8 mouse cellular contexts compared by ENCODE assay signal in genomic region chr19:46533066-46533465, GRCm38 (mm10). TPM values are rescaled to one million over a fixed set of nuclear protein-coding genes. Genes with fewer than 3 reads are reported as not detected.
DNase-seq lines count a peak whose midpoint lies in the region; ATAC-seq and TF ChIP-seq lines count a peak whose summit lies in the region.
"Had no signal": no experiment of that assay in that cellular context is flagged by ENCODE, and none has a peak within 500 bp of the region (broad histone marks: within the 10 kb centered on the region; RNA-seq: fewer than 3 reads in every experiment).

No protein-coding gene starts in this region.

- peak overlapping the region; percentile 3; the same call in 1 of the 2 replicates for H3K9ac ChIP-seq in liver, embryonic 11.5 days (ENCODE audit: low read depth, low read length)
- no peak overlapping the region; the same call in 1 of the 2 replicates for H3K9ac ChIP-seq in liver, postnatal 0 days (replicated peaks)
- no peak overlapping the region for H3K9ac ChIP-seq in forebrain, embryonic 12.5 days
- H3K9ac ChIP-seq in hindbrain, postnatal 0 days (replicated peaks; ENCODE audit: low read length) = 0 out of 2 replicates have a peak overlapping the region, but pooled peaks have one; percentile 17
- no peak overlapping the region for H3K9ac ChIP-seq in neural tube, embryonic 14.5 days (replicated peaks; ENCODE audit: low read depth, low read length)

- peaks cover 61% of the 10 kb centered on the region for H3K4me1 ChIP-seq in liver, embryonic 11.5 days (replicated peaks; ENCODE audit: control insufficient read depth, insufficient read depth, low read length)
- H3K4me1 ChIP-seq in liver, postnatal 0 days (ENCODE audit: insufficient read depth) = peaks cover 46% of the 10 kb centered on the region
- peaks cover 67% of the 10 kb centered on the region for H3K4me1 ChIP-seq in forebrain, embryonic 12.5 days
- peaks cover 47% of the 10 kb centered on the region for H3K4me1 ChIP-seq in hindbrain, postnatal 0 days (ENCODE audit: insufficient read depth, low read length)
- H3K4me1 ChIP-seq in neural tube, embryonic 14.5 days (ENCODE audit: control insufficient read depth, insufficient read depth, low read length) = peaks cover 56% of the 10 kb centered on the region

- TF ChIP-seq CTCF in liver, postnatal 0 days (IDR thresholded peaks at IDR 0.05; ENCODE audit: low read depth) = no peak
- TF ChIP-seq CTCF in hindbrain, postnatal 0 days (IDR thresholded peaks at IDR 0.05; ENCODE audit: low read depth) = no peak

- no peak for DNase-seq in liver, embryonic 11.5 days (ENCODE audit: low spot score)
- no peak for DNase-seq in liver, postnatal 0 days
- DNase-seq in hindbrain, postnatal 0 days (ENCODE audit: low spot score) = no peak
- no peak for DNase-seq in yolk sac, embryonic 10.5 days (ENCODE audit: low spot score)

- no peaks in the 10 kb centered on the region for H3K27me3 ChIP-seq in liver, embryonic 11.5 days (replicated peaks; ENCODE audit: control insufficient read depth, insufficient read depth, low read length)
- no peaks in the 10 kb centered on the region for H3K27me3 ChIP-seq in liver, postnatal 0 days (ENCODE audit: insufficient read depth, low read length)
- no peaks in the 10 kb centered on the region for H3K27me3 ChIP-seq in forebrain, embryonic 12.5 days
- no peaks in the 10 kb centered on the region for H3K27me3 ChIP-seq in hindbrain, postnatal 0 days (ENCODE audit: insufficient read depth, low read length)
- no peaks in the 10 kb centered on the region for H3K27me3 ChIP-seq in neural tube, embryonic 14.5 days (ENCODE audit: control insufficient read depth, insufficient read depth, low read length)

- 57% methylated on average over 4 of the region's 4 CpGs for WGBS in liver, embryonic 11.5 days
- 61% methylated on average over 4 of the region's 4 CpGs for WGBS in liver, postnatal 0 days (ENCODE audit: insufficient replicate concordance)
- 51% methylated on average over 4 of the region's 4 CpGs for WGBS in forebrain, embryonic 12.5 days
- WGBS in hindbrain, postnatal 0 days = 67% methylated on average over 4 of the region's 4 CpGs
- WGBS in neural tube, embryonic 14.5 days = 37% methylated on average over 4 of the region's 4 CpGs

- H3K4me2 ChIP-seq in liver, embryonic 11.5 days = no peak overlapping the region
- H3K4me2 ChIP-seq in liver, postnatal 0 days (ENCODE audit: low read depth, low read length) = no peak overlapping the region
- no peak overlapping the region for H3K4me2 ChIP-seq in forebrain, embryonic 12.5 days
- no peak overlapping the region for H3K4me2 ChIP-seq in hindbrain, postnatal 0 days (ENCODE audit: low read depth, low read length)
- no peak overlapping the region for H3K4me2 ChIP-seq in neural tube, embryonic 14.5 days (ENCODE audit: low read depth, low read length)

- no peak for ATAC-seq in liver, embryonic 11.5 days (replicated peaks; ENCODE audit: low FRiP score)
- no peak for ATAC-seq in liver, postnatal 0 days
- ATAC-seq in forebrain, embryonic 12.5 days (ENCODE audit: low FRiP score) = no peak
- ATAC-seq in hindbrain, postnatal 0 days = no peak
- ATAC-seq in neural tube, embryonic 14.5 days (ENCODE audit: low read depth) = no peak
- no peak for ATAC-seq in erythroid progenitor cell, adult 5-6 weeks (replicated peaks; ENCODE audit: low FRiP score, poor library complexity, severe bottlenecking)

- H3K4me3 ChIP-seq in liver, embryonic 11.5 days (ENCODE audit: low read depth, low read length) = no peak overlapping the region
- no peak overlapping the region for H3K4me3 ChIP-seq in liver, postnatal 0 days (ENCODE audit: low read depth, low read length)
- H3K4me3 ChIP-seq in forebrain, embryonic 12.5 days (replicated peaks) = no peak overlapping the region
- no peak overlapping the region for H3K4me3 ChIP-seq in hindbrain, postnatal 0 days (ENCODE audit: low read length)
- no peak overlapping the region for H3K4me3 ChIP-seq in neural tube, embryonic 14.5 days (ENCODE audit: low read depth, low read length)
- H3K4me3 ChIP-seq: left cerebral cortex, adult 2 months had no signal

- H3K27ac ChIP-seq in liver, embryonic 11.5 days (ENCODE audit: low read depth, low read length) = no peak overlapping the region
- H3K27ac ChIP-seq in liver, postnatal 0 days (ENCODE audit: low read depth) = no peak overlapping the region
- H3K27ac ChIP-seq in forebrain, embryonic 12.5 days = peak overlapping the region; percentile 25; the same call in 1 of the 2 replicates
- H3K27ac ChIP-seq in hindbrain, postnatal 0 days = peak overlapping the region; percentile 84; the same call in 1 of the 2 replicates
- peak overlapping the region; percentile 44; the same call in 1 of the 2 replicates for H3K27ac ChIP-seq in neural tube, embryonic 14.5 days (ENCODE audit: low read depth, low read length)
- H3K27ac ChIP-seq: left cerebral cortex, adult 2 months had no signal

- no peak for TF ChIP-seq EP300 in liver, postnatal 0 days (IDR thresholded peaks at IDR 0.05; ENCODE audit: low read depth)

- H3K9me3 ChIP-seq in liver, embryonic 11.5 days (ENCODE audit: control insufficient read depth, low read length) = no peaks in the 10 kb centered on the region
- H3K9me3 ChIP-seq in liver, postnatal 0 days (ENCODE audit: low read length) = no peaks in the 10 kb centered on the region
- no peaks in the 10 kb centered on the region for H3K9me3 ChIP-seq in forebrain, embryonic 12.5 days
- H3K9me3 ChIP-seq in hindbrain, postnatal 0 days (ENCODE audit: low read length) = no peaks in the 10 kb centered on the region
- H3K9me3 ChIP-seq in neural tube, embryonic 14.5 days (ENCODE audit: control insufficient read depth, low read length) = no peaks in the 10 kb centered on the region

- H3K36me3 ChIP-seq in liver, embryonic 11.5 days (ENCODE audit: control insufficient read depth, insufficient read depth, low read length) = no peaks in the 10 kb centered on the region
- H3K36me3 ChIP-seq in liver, postnatal 0 days (replicated peaks; ENCODE audit: insufficient read depth, low read length) = no peaks in the 10 kb centered on the region
- peaks cover 9% of the 10 kb centered on the region; the same call in 1 of the 2 replicates for H3K36me3 ChIP-seq in forebrain, embryonic 12.5 days (replicated peaks)
- H3K36me3 ChIP-seq in hindbrain, postnatal 0 days (ENCODE audit: insufficient read depth, low read length) = no peaks in the 10 kb centered on the region
- no peaks in the 10 kb centered on the region for H3K36me3 ChIP-seq in neural tube, embryonic 14.5 days (ENCODE audit: control insufficient read depth, insufficient read depth, low read length)

RNA-seq across cellular contexts. Expression of gene Trim8, which starts 31.6 kb away (rescaled TPM):
- polyA plus RNA-seq in liver, embryonic 11.5 days (2014; fragmentation: Nextera tagmentation; extraction: Ambion mirVana) = 22.9 and 24.1 TPM in 2 replicates
- polyA plus RNA-seq in liver, postnatal 0 days (2015; fragmentation: Nextera tagmentation; extraction: Ambion mirVana) = 7.9 and 9.8 TPM in 2 replicates
- 33.9 and 35.1 TPM in 2 replicates for polyA plus RNA-seq in forebrain, embryonic 12.5 days (2016; fragmentation: Nextera tagmentation; extraction: Ambion mirVana)
- total RNA-seq in hindbrain, postnatal 0 days (2014; rRNA removed) = 108 and 115 TPM in 2 replicates
- 28.8 and 29.7 TPM in 2 replicates for polyA plus RNA-seq in hindbrain, postnatal 0 days (2015; fragmentation: Nextera tagmentation; extraction: Ambion mirVana)
- polyA plus RNA-seq in neural tube, embryonic 14.5 days (2014; fragmentation: Nextera tagmentation; extraction: Ambion mirVana) = 32.2 and 37.5 TPM in 2 replicates
- total RNA-seq in erythroid progenitor cell, adult 5-6 weeks (2015; ENCODE audit: low replicate concordance) = 4.2 and 9.4 TPM in 2 replicates
- 5.5 and 7.7 TPM in 2 replicates for total RNA-seq in erythroid progenitor cell, adult 5-6 weeks (2017; ENCODE audit: low replicate concordance)

RNA-seq across cellular contexts. Expression of gene Arl3, which starts 39.9 kb away (rescaled TPM):
- 42.6 and 50.5 TPM in 2 replicates for polyA plus RNA-seq in liver, embryonic 11.5 days (2014; fragmentation: Nextera tagmentation; extraction: Ambion mirVana)
- 17.0 and 17.1 TPM in 2 replicates for polyA plus RNA-seq in liver, postnatal 0 days (2015; fragmentation: Nextera tagmentation; extraction: Ambion mirVana)
- polyA plus RNA-seq in forebrain, embryonic 12.5 days (2016; fragmentation: Nextera tagmentation; extraction: Ambion mirVana) = 216 and 224 TPM in 2 replicates
- total RNA-seq in hindbrain, postnatal 0 days (2014; rRNA removed) = 66.2 and 71.1 TPM in 2 replicates
- 220 and 224 TPM in 2 replicates for polyA plus RNA-seq in hindbrain, postnatal 0 days (2015; fragmentation: Nextera tagmentation; extraction: Ambion mirVana)
- polyA plus RNA-seq in neural tube, embryonic 14.5 days (2014; fragmentation: Nextera tagmentation; extraction: Ambion mirVana) = 134 and 160 TPM in 2 replicates
- total RNA-seq in erythroid progenitor cell, adult 5-6 weeks (2015; ENCODE audit: low replicate concordance) = 4.6 and 15.1 TPM in 2 replicates
- total RNA-seq in erythroid progenitor cell, adult 5-6 weeks (2017; ENCODE audit: low replicate concordance) = 6.7 and 24.4 TPM in 2 replicates

RNA-seq across cellular contexts. Expression of gene Sfxn2, which starts 40.1 kb away (rescaled TPM):
- 24.7 and 26.2 TPM in 2 replicates for polyA plus RNA-seq in liver, embryonic 11.5 days (2014; fragmentation: Nextera tagmentation; extraction: Ambion mirVana)
- 63.0 and 63.4 TPM in 2 replicates for polyA plus RNA-seq in liver, postnatal 0 days (2015; fragmentation: Nextera tagmentation; extraction: Ambion mirVana)
- polyA plus RNA-seq in forebrain, embryonic 12.5 days (2016; fragmentation: Nextera tagmentation; extraction: Ambion mirVana) = 12.2 and 14.6 TPM in 2 replicates
- total RNA-seq in hindbrain, postnatal 0 days (2014; rRNA removed) = 8.1 and 10.2 TPM in 2 replicates
- 12.0 and 13.0 TPM in 2 replicates for polyA plus RNA-seq in hindbrain, postnatal 0 days (2015; fragmentation: Nextera tagmentation; extraction: Ambion mirVana)
- 10.5 and 10.7 TPM in 2 replicates for polyA plus RNA-seq in neural tube, embryonic 14.5 days (2014; fragmentation: Nextera tagmentation; extraction: Ambion mirVana)
- total RNA-seq in erythroid progenitor cell, adult 5-6 weeks (2015; ENCODE audit: low replicate concordance) = 0.72 and 19.3 TPM in 2 replicates
- 0.98 and 5.8 TPM in 2 replicates for total RNA-seq in erythroid progenitor cell, adult 5-6 weeks (2017; ENCODE audit: low replicate concordance)

Comparison
In these comparisons a context has a peak if more than half of its experiments do, and no peak if none do; other contexts are left out.
1. H3K9ac ChIP-seq: peak in liver, embryonic 11.5 days (single experiment) and hindbrain, postnatal 0 days (single experiment); none in liver, postnatal 0 days (single experiment), forebrain, embryonic 12.5 days (single experiment) and neural tube, embryonic 14.5 days (single experiment).
2. H3K27ac ChIP-seq: peak in forebrain, embryonic 12.5 days (single experiment), hindbrain, postnatal 0 days (single experiment) and neural tube, embryonic 14.5 days (single experiment); none in liver, embryonic 11.5 days (single experiment) and liver, postnatal 0 days (single experiment).